Mouse (Mus musculus): ENCODE measurements around the gene Ptov1. TPM values are rescaled to one million over a fixed set of nuclear protein-coding genes. Genes with fewer than 3 reads are reported as not detected.
A peak's percentile ranks its signal among the peaks of the same experiment; 100 is the strongest.

The Ptov1 gene
- total and polyA plus RNA-seq, 3 experiments: 155 to 293 (median 172) TPM

- 20% methylated on average over 8 of the region's 8 CpGs for WGBS
- TF ChIP-seq EP300 (IDR thresholded peaks at IDR 0.05; ENCODE audit: insufficient read depth, low read depth, low read length) (no peak), CTCF (IDR thresholded peaks at IDR 0.05) (no peak), POLR2A (IDR thresholded peaks at IDR 0.05; ENCODE audit: insufficient read depth, low read depth, low read length) (no peak)
- Histone ChIP-seq H3K27ac (peak overlapping the region; percentile 47), H3K4me3 (peak overlapping the region; percentile 84), H3K36me3 (ENCODE audit: control insufficient read depth, insufficient read depth, low read length) (no peaks in the 10 kb centered on the region), H3K4me1 (ENCODE audit: control insufficient read depth, insufficient read depth, low read length) (peaks cover 18% of the 10 kb centered on the region), H3K9ac (ENCODE audit: low read depth, low read length) (no peak overlapping the region), H3K79me2 (replicated peaks; ENCODE audit: control insufficient read depth, insufficient read depth, low read length) (peaks cover 6% of the 10 kb centered on the region), H3K27me3 (ENCODE audit: control insufficient read depth, insufficient read depth, low read length) (no peaks in the 10 kb centered on the region)
- no peak for DNase-seq
- intact Hi-C loops (cut with DNase I): loop anchor here (2.0 kb wide), 1 partner anchor 76 kb away; the partner anchor contains the start of genes Atf5, Il4i1 and Nup62
Measured at GRCm38 (mm10) chr7:44893197-44893596, 23.6 kb upstream of the Ptov1 start.

- no peaks in the 10 kb centered on the region for H3K27me3 ChIP-seq (ENCODE audit: control insufficient read depth, insufficient read depth, low read length)
- peak within 1 kb of the TSS; percentile 84 for H3K4me3 ChIP-seq
- peak; percentile 80 for TF ChIP-seq POLR2A (IDR thresholded peaks at IDR 0.05; ENCODE audit: insufficient read depth, low read depth, low read length)
- no peak for TF ChIP-seq CTCF (IDR thresholded peaks at IDR 0.05)
- TF ChIP-seq EP300 (IDR thresholded peaks at IDR 0.05; ENCODE audit: insufficient read depth, low read depth, low read length): peak; percentile 68; the same call in 1 of the 2 replicates
- under 1% methylated on average over 56 of the region's 56 CpGs for WGBS
- peaks cover 6% of the 10 kb centered on the region for H3K79me2 ChIP-seq (replicated peaks; ENCODE audit: control insufficient read depth, insufficient read depth, low read length)
- peaks cover 20% of the 10 kb centered on the region for H3K4me1 ChIP-seq (ENCODE audit: control insufficient read depth, insufficient read depth, low read length)
- peak; percentile 87 to 94 for DNase-seq
- no peaks in the 10 kb centered on the region for H3K36me3 ChIP-seq (ENCODE audit: control insufficient read depth, insufficient read depth, low read length)
- intact Hi-C loops (cut with DNase I): loop anchor here (2.0 kb wide), 1 partner anchor 76 kb away; the partner anchor contains the start of genes Atf5, Il4i1 and Nup62
- H3K9ac ChIP-seq (ENCODE audit: low read depth, low read length): peak within 1 kb of the TSS; percentile 96
- peak within 1 kb of the TSS; percentile 97 for H3K27ac ChIP-seq
Measured at GRCm38 (mm10) chr7:44892276-44892921, 22.8 kb upstream of the Ptov1 start, which contains the start of gene Med25. Med25 (minus strand) TSS chr7:44892712.

GRCm38 (mm10) chr7:44891611-44892010, 22.0 kb upstream of the Ptov1 start:
- H3K79me2 ChIP-seq (replicated peaks; ENCODE audit: control insufficient read depth, insufficient read depth, low read length): peaks cover 6% of the 10 kb centered on the region
- DNase-seq: no peak
- intact Hi-C loops (cut with DNase I): loop anchor here (2.0 kb wide), 2 partner anchors 21 to 75 kb away; partner anchors contain the start of genes Atf5, Il4i1 and Nup62
- H3K36me3 ChIP-seq (ENCODE audit: control insufficient read depth, insufficient read depth, low read length): no peaks in the 10 kb centered on the region
- peak overlapping the region; percentile 97 for H3K27ac ChIP-seq
- 10% methylated on average over 6 of the region's 6 CpGs for WGBS
- H3K4me1 ChIP-seq (ENCODE audit: control insufficient read depth, insufficient read depth, low read length): peaks cover 19% of the 10 kb centered on the region
- H3K27me3 ChIP-seq (ENCODE audit: control insufficient read depth, insufficient read depth, low read length): no peaks in the 10 kb centered on the region
- peak overlapping the region; percentile 96 for H3K9ac ChIP-seq (ENCODE audit: low read depth, low read length)
- TF ChIP-seq POLR2A (IDR thresholded peaks at IDR 0.05; ENCODE audit: insufficient read depth, low read depth, low read length) (no peak), EP300 (IDR thresholded peaks at IDR 0.05; ENCODE audit: insufficient read depth, low read depth, low read length) (no peak), CTCF (IDR thresholded peaks at IDR 0.05) (no peak)
- peak overlapping the region; percentile 84 for H3K4me3 ChIP-seq

DNA sequence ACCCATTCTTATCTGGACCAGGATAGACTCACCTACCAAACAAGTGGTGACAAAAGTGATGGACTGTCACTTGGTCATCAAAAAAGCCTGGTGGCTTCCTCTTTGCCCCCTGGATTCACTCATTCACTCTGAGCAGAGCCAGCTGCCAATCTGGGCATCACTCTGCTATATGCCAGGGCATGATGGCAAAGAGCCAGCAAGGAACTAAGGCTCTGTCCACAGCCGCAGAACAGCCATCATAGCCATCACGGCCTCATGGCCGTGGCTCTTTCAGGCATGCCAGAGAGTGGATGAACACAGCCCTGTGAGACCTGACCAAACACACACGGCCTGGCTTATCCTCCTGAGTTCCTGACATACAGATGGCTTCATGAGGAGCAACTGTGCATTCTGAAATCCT, 21.1 kb upstream of the Ptov1 start:
- Histone ChIP-seq H3K4me1 (ENCODE audit: control insufficient read depth, insufficient read depth, low read length) (peaks cover 19% of the 10 kb centered on the region), H3K79me2 (replicated peaks; ENCODE audit: control insufficient read depth, insufficient read depth, low read length) (peaks cover 7% of the 10 kb centered on the region), H3K27me3 (ENCODE audit: control insufficient read depth, insufficient read depth, low read length) (no peaks in the 10 kb centered on the region), H3K36me3 (ENCODE audit: control insufficient read depth, insufficient read depth, low read length) (no peaks in the 10 kb centered on the region), H3K4me3 (no peak overlapping the region; the same call in 1 of the 2 replicates), H3K27ac (no peak overlapping the region), H3K9ac (ENCODE audit: low read depth, low read length) (no peak overlapping the region)
- no peak for DNase-seq
- TF ChIP-seq EP300 (IDR thresholded peaks at IDR 0.05; ENCODE audit: insufficient read depth, low read depth, low read length) (no peak), POLR2A (IDR thresholded peaks at IDR 0.05; ENCODE audit: insufficient read depth, low read depth, low read length) (no peak), CTCF (IDR thresholded peaks at IDR 0.05) (no peak)
- intact Hi-C loops (cut with DNase I): loop anchor here (2.0 kb wide), 1 partner anchor 20 kb away; no protein-coding TSS in a partner anchor
- WGBS: 47% methylated on average over 4 of the region's 4 CpGs

GRCm38 (mm10) chr7:44890180-44890579, 20.6 kb upstream of the Ptov1 start:
- Histone ChIP-seq H3K27ac (no peak overlapping the region), H3K4me1 (ENCODE audit: control insufficient read depth, insufficient read depth, low read length) (peaks cover 17% of the 10 kb centered on the region), H3K27me3 (ENCODE audit: control insufficient read depth, insufficient read depth, low read length) (no peaks in the 10 kb centered on the region), H3K36me3 (ENCODE audit: control insufficient read depth, insufficient read depth, low read length) (no peaks in the 10 kb centered on the region), H3K4me3 (no peak overlapping the region), H3K79me2 (replicated peaks; ENCODE audit: control insufficient read depth, insufficient read depth, low read length) (peaks cover 7% of the 10 kb centered on the region), H3K9ac (ENCODE audit: low read depth, low read length) (no peak overlapping the region)
- intact Hi-C loops (cut with DNase I): loop anchor here (2.0 kb wide), 1 partner anchor 19 kb away; no protein-coding TSS in a partner anchor
- DNase-seq: no peak
- WGBS: 85% methylated on average over 7 of the region's 7 CpGs
- TF ChIP-seq CTCF (IDR thresholded peaks at IDR 0.05): no peak
- no peak for TF ChIP-seq POLR2A (IDR thresholded peaks at IDR 0.05; ENCODE audit: insufficient read depth, low read depth, low read length)
- TF ChIP-seq EP300 (IDR thresholded peaks at IDR 0.05; ENCODE audit: insufficient read depth, low read depth, low read length): no peak

Measured in heart, adult 2 months (tissue).